Mouse (Mus musculus) lung, postnatal 0 days (tissue): ENCODE results near the gene Tmf1. TPM values are rescaled to one million over a fixed set of nuclear protein-coding genes. Genes with fewer than 3 reads are reported as not detected.

ENCODE experiments used
- ATAC-seq: fragments of 200-750 bp; cut with Nextera tagmentation; 2 replicates; pipeline ENCODE4 v1.8.0; 2017; ENCODE audit warnings: moderate library complexity
- DNase-seq: peaks from one replicate; pipeline ENCODE4 v3.0.0-alpha.2; 2016; ENCODE audit warnings: low spot score
- H3K27ac ChIP-seq: fragments of 300-500 bp; sonication (generic); 2 replicates; pipeline ENCODE4 v1.5.1; 2014; ENCODE audit warnings: antibody characterized with exemption, mild to moderate bottlenecking, low read length, mixed read lengths
- H3K27me3 ChIP-seq: fragments of 300-500 bp; sonication (generic); replicated peaks from 2 replicates; pipeline ENCODE4 v1.6.1; 2014; ENCODE audit warnings: low read length, mixed read lengths; ENCODE audit not compliant: insufficient read depth
- H3K36me3 ChIP-seq: fragments of 300-500 bp; sonication (generic); 2 replicates; pipeline ENCODE4 v1.6.1; 2014; ENCODE audit warnings: low read length, mixed read lengths; ENCODE audit not compliant: insufficient read depth
- H3K4me1 ChIP-seq: fragments of 300-500 bp; sonication (generic); 2 replicates; pipeline ENCODE4 v1.6.1; 2014; ENCODE audit warnings: antibody characterized with exemption, low read depth, low read length, mixed read lengths; ENCODE audit not compliant: insufficient read depth
- H3K4me2 ChIP-seq: fragments of 300-500 bp; sonication (generic); replicated peaks from 2 replicates; pipeline ENCODE4 v1.6.1; 2014; ENCODE audit warnings: low read depth, mild to moderate bottlenecking, low read length, moderate library complexity, mixed read lengths
- H3K4me3 ChIP-seq: fragments of 300-500 bp; sonication (generic); 2 replicates; pipeline ENCODE4 v1.5.1; 2014; ENCODE audit warnings: low read depth, low read length
- H3K9ac ChIP-seq: fragments of 300-500 bp; sonication (generic); replicated peaks from 2 replicates; pipeline ENCODE4 v1.6.1; 2014; ENCODE audit warnings: low read depth, mild to moderate bottlenecking
- H3K9me3 ChIP-seq: fragments of 300-500 bp; sonication (generic); 2 replicates; pipeline ENCODE4 v1.6.1; 2016; ENCODE audit warnings: low read length, mixed read lengths
- CTCF ChIP-seq: IDR thresholded peaks from 2 replicates; pipeline ENCODE4 v1.5.1; 2016; ENCODE audit warnings: antibody characterized with exemption, mild to moderate bottlenecking
- EP300 ChIP-seq: IDR thresholded peaks from 2 replicates; pipeline ENCODE4 v1.6.1; 2016; ENCODE audit warnings: antibody characterized with exemption, mild to moderate bottlenecking, control low read depth
- WGBS: fragments of 180-500 bp; shearing (Covaris S2); extraction: QIAGEN DNeasy Blood & Tissue Kit; methylation state at CpG from one replicate; pipeline ENCODE4 v1.1.7; 2014; 5-methylcytosine and 5-hydroxymethylcytosine counted together
- polyA plus RNA-seq: library from polyadenylated mRNA; unstranded; fragments of >200 nt; fragmentation: Nextera tagmentation; extraction: Ambion mirVana; gene quantifications from 2 replicates; pipeline ENCODE4 v1.2.1, GENCODE M21; 2015

Tmf1 gene
- polyA plus RNA-seq, 1 experiment from 2014 or later = 51.0 TPM

GRCm38 (mm10) chr6:97204952-97205351 is 26.0 kb upstream of the Tmf1 start:
- DNase-seq (peak; percentile 32), ATAC-seq (peak; percentile 24)
- H3K4me3 ChIP-seq = peak overlapping the region; percentile 80
- no peaks in the 10 kb centered on the region for H3K9me3 ChIP-seq
- peaks cover 5% of the 10 kb centered on the region for H3K4me1 ChIP-seq
- peak overlapping the region; percentile 81 for H3K27ac ChIP-seq
- H3K9ac ChIP-seq = peak overlapping the region; percentile 86
- peak overlapping the region; percentile 87 for H3K4me2 ChIP-seq
- H3K36me3 ChIP-seq = no peaks in the 10 kb centered on the region
- H3K27me3 ChIP-seq = no peaks in the 10 kb centered on the region
- TF ChIP-seq CTCF = no peak
- under 1% methylated on average over 16 of the region's 16 CpGs for WGBS

GRCm38 (mm10) chr6:97204252-97204869 is 25.4 kb upstream of the Tmf1 start:
- Histone ChIP-seq H3K36me3 (no peaks in the 10 kb centered on the region), H3K9ac (peak overlapping the region; percentile 86), H3K27me3 (no peaks in the 10 kb centered on the region), H3K9me3 (no peaks in the 10 kb centered on the region), H3K4me1 (peaks cover 5% of the 10 kb centered on the region), H3K4me3 (peak overlapping the region; percentile 80), H3K27ac (0 out of 2 replicates have a peak overlapping the region, but pooled peaks have one; percentile 23), H3K4me2 (peak overlapping the region; percentile 87)
- no peak for ATAC-seq
- no peak for TF ChIP-seq CTCF
- TF ChIP-seq EP300 = no peak
- DNase-seq = no peak
- 9% methylated on average over 9 of the region's 9 CpGs for WGBS

GRCm38 (mm10) chr6:97202477-97202876 is 23.6 kb upstream of the Tmf1 start:
- H3K36me3 ChIP-seq = no peaks in the 10 kb centered on the region
- no peaks in the 10 kb centered on the region for H3K27me3 ChIP-seq
- 47% methylated on average over 3 of the region's 3 CpGs for WGBS
- TF ChIP-seq CTCF (no peak), EP300 (no peak)
- H3K9me3 ChIP-seq = no peaks in the 10 kb centered on the region
- H3K9ac ChIP-seq = no peak overlapping the region
- no peak overlapping the region for H3K4me2 ChIP-seq
- ATAC-seq (no peak), DNase-seq (no peak)
- H3K27ac ChIP-seq = no peak overlapping the region
- peaks cover 5% of the 10 kb centered on the region for H3K4me1 ChIP-seq
- H3K4me3 ChIP-seq = no peak overlapping the region

GRCm38 (mm10) chr6:97200437-97200836 is 21.5 kb upstream of the Tmf1 start:
- no peak overlapping the region for H3K4me2 ChIP-seq
- H3K4me3 ChIP-seq = no peak overlapping the region
- H3K27me3 ChIP-seq = no peaks in the 10 kb centered on the region
- DNase-seq (no peak), ATAC-seq (no peak)
- H3K27ac ChIP-seq = no peak overlapping the region
- H3K36me3 ChIP-seq = peaks cover 13% of the 10 kb centered on the region; the same call in 1 of the 2 replicates
- H3K9ac ChIP-seq = no peak overlapping the region
- WGBS = 63% methylated on average over 3 of the region's 3 CpGs
- peaks cover 5% of the 10 kb centered on the region for H3K4me1 ChIP-seq
- TF ChIP-seq CTCF = peak; percentile 21; the same call in 1 of the 2 replicates
- no peak for TF ChIP-seq EP300
- H3K9me3 ChIP-seq = no peaks in the 10 kb centered on the region

- peak overlapping the region; percentile 98 for H3K27ac ChIP-seq
- H3K9me3 ChIP-seq = no peaks in the 10 kb centered on the region
- H3K36me3 ChIP-seq = 0 out of 2 replicates have a peak, but pooled peaks cover 4% of the 10 kb centered on the region
- H3K9ac ChIP-seq = peak overlapping the region; percentile 96
- H3K4me1 ChIP-seq = peaks cover 7% of the 10 kb centered on the region; the same call in 1 of the 2 replicates
- peak; percentile 50 for DNase-seq
- peak overlapping the region; percentile 60 for H3K4me2 ChIP-seq
- 5% methylated on average over 11 of the region's 11 CpGs for WGBS
- ATAC-seq = peak; percentile 47
- peak overlapping the region; percentile 92 for H3K4me3 ChIP-seq
- TF ChIP-seq CTCF (no peak), EP300 (no peak)
- H3K27me3 ChIP-seq = no peaks in the 10 kb centered on the region
Measured at GRCm38 (mm10) chr6:97179367-97179828, 476 bp upstream of the Tmf1 start.

- H3K27me3 ChIP-seq = no peaks in the 10 kb centered on the region
- no peak overlapping the region for H3K9ac ChIP-seq
- no peak overlapping the region for H3K4me2 ChIP-seq
- H3K4me1 ChIP-seq = peaks cover 7% of the 10 kb centered on the region; the same call in 1 of the 2 replicates
- no peaks in the 10 kb centered on the region for H3K9me3 ChIP-seq
- TF ChIP-seq CTCF = no peak
- no peak for TF ChIP-seq EP300
- no peak overlapping the region for H3K27ac ChIP-seq
- DNase-seq (peak; percentile 13), ATAC-seq (no peak)
- H3K4me3 ChIP-seq = no peak overlapping the region
- peaks cover 14% of the 10 kb centered on the region; the same call in 1 of the 2 replicates for H3K36me3 ChIP-seq
- WGBS = 51% methylated on average over 11 of the region's 11 CpGs
Measured at GRCm38 (mm10) chr6:97175716-97176115, 3.2 kb downstream of the Tmf1 start.
